Mouse (Mus musculus) gastrocnemius, postnatal 25 days (tissue): ENCODE data around the gene Myf5. TPM values are rescaled to one million over a fixed set of nuclear protein-coding genes. Genes with fewer than 3 reads are reported as not detected.

Experiments used
- DNase-seq: peaks from one replicate; pipeline ENCODE4 v3.0.0; 2022
- microRNA-seq, 2 experiments: library from miRNA; unstranded; fragments of <30 nt; microRNA quantifications; one replicate each; pipeline ENCODE4 v1.2.0; 2021; ENCODE audit warnings: borderline replicate concordance in 2 of 2
- total RNA-seq, 2 experiments: library from RNA; stranded (reverse); gene quantifications; 1 replicate in 1 of 2; 2 replicates in 1 of 2; pipeline ENCODE4 v1.2.3; 2021

Myf5 gene
- total RNA-seq, 2 experiments from 2014 or later: 2.1 to 2.3 TPM

DNA sequence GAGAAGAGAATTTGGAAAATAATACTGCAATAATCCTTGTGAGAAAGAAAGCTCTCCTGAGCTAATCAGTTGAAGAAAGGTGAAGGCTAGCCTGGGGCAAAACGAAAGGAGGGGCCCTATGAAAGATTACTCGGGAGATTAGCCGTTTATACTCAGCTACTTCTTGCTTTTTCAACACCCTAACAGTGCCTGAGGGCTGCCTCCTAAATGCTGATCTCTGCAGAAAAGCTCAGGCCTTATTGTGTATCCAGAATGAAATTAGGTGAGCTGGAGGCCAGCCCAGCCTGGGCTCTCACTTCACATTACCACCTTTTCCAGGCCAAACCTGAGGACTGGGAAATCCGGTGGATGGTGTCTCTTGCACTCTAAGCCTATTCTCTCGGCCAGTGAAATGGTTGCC is 49.0 kb downstream of the Myf5 start:
- DNase-seq: no peak

Small RNAs within 50 kb of the gene (microRNA-seq; reads per million reads assigned to microRNA genes)
- gene Gm44403: 0 reads per million in 2 experiments

Other genes with a start within 250 kb of the Myf5 start
- 1 to 10 TPM; 1.2 to 2.1 TPM for gene Lin7a, start 214.4 kb downstream of the Myf5 start, total RNA-seq
- 100 to 1,000 TPM in 1 of 2 experiments, 10 to 100 TPM in 1; 98.7 to 107 TPM for gene Myf6, start 8.6 kb upstream of the Myf5 start, total RNA-seq
- under 1 TPM; 0.08 to 0.46 TPM for gene Ptprq, start 233.9 kb upstream of the Myf5 start, total RNA-seq